Mouse (Mus musculus) small intestine, adult 2 months (tissue): ENCODE measurements around the gene Gm20388.

Experiments used
- CTCF ChIP-seq: fragments of 200-500 bp; IDR thresholded peaks from 2 replicates; pipeline ENCODE4 v1.5.1; 2012; ENCODE audit warnings: low read depth, mild to moderate bottlenecking, control low read depth, inconsistent platforms, low read length, moderate library complexity, mixed read lengths; ENCODE audit not compliant: insufficient replicate concordance, insufficient read length; ENCODE audit errors: extremely low read depth
- POLR2A ChIP-seq: fragments of 200-500 bp; IDR thresholded peaks from 2 replicates; pipeline ENCODE4 v1.6.1; 2012; ENCODE audit warnings: low read depth, mild to moderate bottlenecking, control low read depth, inconsistent platforms, low read length, moderate library complexity

DNA sequence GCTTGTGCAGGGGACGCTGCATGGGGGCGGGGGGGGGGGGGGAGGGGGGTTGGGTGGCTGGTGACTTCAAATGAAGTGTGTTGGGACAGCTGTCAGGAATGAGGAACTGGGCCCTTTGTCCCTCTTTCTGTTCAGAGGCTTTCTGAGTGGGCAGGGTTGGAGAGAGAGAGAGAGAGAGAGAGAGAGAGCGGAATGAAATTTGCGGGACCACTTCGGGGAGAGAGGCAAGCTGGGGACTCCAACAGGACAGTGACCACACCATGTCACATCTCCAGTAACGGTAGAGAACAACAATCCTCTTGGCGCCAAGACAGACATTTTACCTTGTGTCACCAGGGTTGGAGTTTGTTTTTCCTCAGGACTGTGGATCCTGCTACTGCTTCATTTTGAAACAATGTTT, 1934.1 kb downstream of the Gm20388 start:
- TF ChIP-seq POLR2A: no peak
- no peak for TF ChIP-seq CTCF
